Mouse (Mus musculus) E14TG2a.4 (cell line): ENCODE measurements around the gene Olfr771.
"Not testable (repeated sequence)": the region's sequence is repeated elsewhere in the genome, so short reads cannot be mapped to it uniquely, and the experiment has no call there.

ENCODE experiments used
- H3K27me3 ChIP-seq: 2 replicates; pipeline ENCODE4 v1.6.1; 2014; ENCODE audit warnings: low read length, control low read depth; ENCODE audit not compliant: insufficient read depth
- H3K36me3 ChIP-seq: 2 replicates; pipeline ENCODE4 v1.6.1; 2014; ENCODE audit warnings: low read length, control low read depth; ENCODE audit not compliant: insufficient read depth
- H3K4me1 ChIP-seq: replicated peaks from 2 replicates; pipeline ENCODE4 v1.6.1; 2014; ENCODE audit warnings: low read depth, low read length, control low read depth
- H3K4me3 ChIP-seq: replicated peaks from 2 replicates; pipeline ENCODE4 v1.5.1; 2014; ENCODE audit warnings: mild to moderate bottlenecking, low read length
- H3K9me3 ChIP-seq: 2 replicates; pipeline ENCODE4 v1.6.1; 2014; ENCODE audit warnings: low read length, control low read depth
- CTCF ChIP-seq: conservative IDR thresholded peaks from 2 replicates; pipeline ENCODE4 v1.5.1; 2014; ENCODE audit warnings: low read length
- NANOG ChIP-seq: IDR thresholded peaks from 2 replicates; pipeline ENCODE4 v1.6.1; 2014; ENCODE audit warnings: borderline replicate concordance, low read length, mixed read lengths
- POU5F1 ChIP-seq: IDR thresholded peaks from 2 replicates; pipeline ENCODE4 v1.6.1; 2014; ENCODE audit warnings: low read length, borderline replicate concordance

The Olfr771 gene

GRCm38 (mm10) chr10:129164651-129165050 lies at the start of gene Olfr771:
Olfr771 (minus strand) TSS chr10:129164751.
- Histone ChIP-seq H3K4me3 (no peak within 1 kb of the TSS), H3K27me3 (no peaks in the 10 kb centered on the region), H3K36me3 (no peaks in the 10 kb centered on the region), H3K9me3 (no peaks in the 10 kb centered on the region), H3K4me1 (no peaks in the 10 kb centered on the region)
- TF ChIP-seq NANOG (no peak), CTCF (no peak), POU5F1 (no peak)

GRCm38 (mm10) chr10:129187319-129187718 lies 22.8 kb upstream of the Olfr771 start, which contains the start of gene Olfr773:
Olfr773 (minus strand) TSS chr10:129187419.
- H3K4me3 ChIP-seq, H3K4me1 ChIP-seq, H3K9me3 ChIP-seq, H3K36me3 ChIP-seq, H3K27me3 ChIP-seq: not testable (repeated sequence)

DNA sequence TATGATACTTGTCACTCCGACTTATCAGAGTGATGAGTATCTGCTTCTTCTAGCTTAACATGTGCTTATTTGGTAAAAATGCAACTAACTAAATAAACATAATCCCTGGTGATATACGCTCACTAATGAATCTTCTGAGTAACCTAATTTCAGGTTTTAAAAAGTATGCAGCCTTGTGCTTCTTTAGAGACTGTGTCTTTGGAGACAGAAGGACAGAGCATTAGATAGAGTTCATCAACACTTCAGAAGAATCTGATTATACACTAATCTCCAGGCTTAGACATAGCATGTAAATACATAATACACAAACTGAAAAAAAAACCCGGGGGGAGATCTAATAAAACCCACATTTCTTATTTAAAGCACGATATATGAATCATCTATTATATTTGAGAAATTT lies 13.3 kb upstream of the Olfr771 start, which contains the start of gene Olfr772:
Gene Olfr772, minus strand, starts transcription at position 101 of the 400 bp plus-strand sequence.
- not testable (repeated sequence) for H3K4me3 ChIP-seq

GRCm38 (mm10) chr10:129138898-129139297 lies 25.7 kb downstream of the Olfr771 start, which contains the start of gene Olfr770:
Olfr770 (minus strand) TSS chr10:129138998.
- no peaks in the 10 kb centered on the region for H3K9me3 ChIP-seq
- no peaks in the 10 kb centered on the region for H3K36me3 ChIP-seq
- no peaks in the 10 kb centered on the region for H3K27me3 ChIP-seq
- no peak within 1 kb of the TSS for H3K4me3 ChIP-seq
- no peaks in the 10 kb centered on the region for H3K4me1 ChIP-seq
- no peak for TF ChIP-seq CTCF
- no peak for TF ChIP-seq POU5F1
- TF ChIP-seq NANOG: no peak

More for the DNA sequence above, 13.3 kb upstream of the Olfr771 start, which contains the start of gene Olfr772:
- H3K4me1 ChIP-seq, H3K9me3 ChIP-seq, H3K36me3 ChIP-seq, H3K27me3 ChIP-seq: not testable (repeated sequence)

DNA sequence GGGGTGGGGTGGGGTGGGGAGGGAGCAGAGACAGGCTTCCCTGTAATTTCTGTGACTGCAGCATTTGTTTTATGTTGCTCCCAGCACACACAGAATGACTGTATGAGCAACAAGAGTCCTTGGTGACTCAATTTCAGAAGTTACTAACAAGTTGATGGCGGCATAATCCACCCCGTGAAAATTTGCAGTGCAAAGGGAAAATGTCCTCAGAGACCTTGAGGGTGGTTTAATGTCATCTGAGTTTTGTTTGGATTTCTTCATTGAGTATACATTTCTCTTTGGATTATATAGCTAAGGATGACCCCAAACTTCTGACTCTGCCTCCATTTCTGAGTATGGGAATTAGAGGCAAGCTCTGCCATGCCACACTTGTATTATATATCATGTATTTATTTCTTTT lies 46.8 kb downstream of the Olfr771 start, which contains the start of gene Olfr769:
Gene Olfr769, minus strand, starts transcription at position 101 of the 400 bp plus-strand sequence.
- Histone ChIP-seq H3K36me3 (no peaks in the 10 kb centered on the region), H3K9me3 (0 out of 2 replicates have a peak, but pooled peaks cover 5% of the 10 kb centered on the region), H3K4me1 (no peaks in the 10 kb centered on the region), H3K4me3 (no peak within 1 kb of the TSS), H3K27me3 (no peaks in the 10 kb centered on the region)
- TF ChIP-seq POU5F1: no peak
- no peak for TF ChIP-seq CTCF
- no peak for TF ChIP-seq NANOG

- TF ChIP-seq POU5F1 (no peak), NANOG (no peak), CTCF (no peak)
These were observed 49.4 kb downstream of the Olfr771 start for GRCm38 (mm10) chr10:129115146-129115545.

More at GRCm38 (mm10) chr10:129115146-129115545, 49.4 kb downstream of the Olfr771 start:
- Histone ChIP-seq H3K4me3 (no peak overlapping the region), H3K27me3 (no peaks in the 10 kb centered on the region), H3K9me3 (no peaks in the 10 kb centered on the region), H3K36me3 (no peaks in the 10 kb centered on the region), H3K4me1 (no peaks in the 10 kb centered on the region)
